In the genomic region with DNA sequence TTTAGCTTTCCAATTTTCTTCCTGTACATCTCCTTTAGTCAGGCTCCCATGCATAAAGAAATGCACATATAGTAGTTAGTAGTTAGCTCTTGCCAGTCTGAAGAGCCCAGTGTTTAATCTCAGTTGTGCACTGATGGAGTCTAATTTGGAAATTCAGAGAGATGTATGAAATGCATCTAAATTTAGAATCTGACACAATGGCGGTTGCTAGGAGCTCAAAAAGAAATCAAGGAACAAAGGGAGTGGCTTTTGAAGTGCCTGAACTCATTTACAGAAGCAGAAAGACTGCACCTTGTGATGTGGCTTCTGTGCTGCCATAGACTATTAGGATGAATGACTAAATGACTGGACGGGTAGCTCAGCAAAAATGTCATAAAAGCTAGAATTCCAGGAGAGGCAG, we compare ENCODE assay signal across 12 mouse cellular contexts.
DNase-seq lines count a peak whose midpoint lies in the region; ATAC-seq and TF ChIP-seq lines count a peak whose summit lies in the region.
"Had no signal": no experiment of that assay in that cellular context is flagged by ENCODE, and none has a peak within 500 bp of the region (broad histone marks: within the 10 kb centered on the region; RNA-seq: fewer than 3 reads in every experiment).

No protein-coding gene starts in this region.

- no peak for TF ChIP-seq CTCF in gastrocnemius, adult 2 months (IDR thresholded peaks at IDR 0.05)

- H3K9ac ChIP-seq in heart, embryonic 11.5 days (ENCODE audit: low read depth, low read length) = no peak overlapping the region
- H3K9ac ChIP-seq in forebrain, embryonic 13.5 days = no peak overlapping the region
- H3K9ac ChIP-seq in midbrain, embryonic 15.5 days = no peak overlapping the region
- H3K9ac ChIP-seq: liver, postnatal 0 days had no signal

- no peak for ATAC-seq in heart, embryonic 11.5 days (replicated peaks; ENCODE audit: insufficient number of reproducible peaks, low FRiP score, low TSS enrichment)
- peak; percentile 57 for ATAC-seq in forebrain, embryonic 13.5 days
- peak; percentile 78 for ATAC-seq in midbrain, embryonic 15.5 days (replicated peaks)
- ATAC-seq: inflammation-experienced regulatory T-cells, adult 6 months; liver, postnatal 0 days had no signal

- no peak overlapping the region for H3K27ac ChIP-seq in heart, embryonic 11.5 days (ENCODE audit: low read depth, low read length)
- no peak overlapping the region for H3K27ac ChIP-seq in forebrain, embryonic 13.5 days
- no peak overlapping the region for H3K27ac ChIP-seq in midbrain, embryonic 15.5 days
- H3K27ac ChIP-seq in gastrocnemius, adult 2 months = no peak overlapping the region
- H3K27ac ChIP-seq: macrophage had no signal

- DNase-seq in heart, adult 18-20 months = peak; percentile 12 to 14
- DNase-seq in left cerebral cortex, adult 11 months (ENCODE audit: low spot score) = peak; percentile 4
- no peak for DNase-seq in left cerebral cortex, adult 18-20 months (ENCODE audit: low spot score in 2 of 2)
- DNase-seq in B cell, adult 2 months = no peak
- DNase-seq in gastrocnemius, adult 2 months = no peak
- DNase-seq: cerebellum, adult 9-11 months; liver, postnatal 0 days had no signal

- no peak overlapping the region for H3K4me3 ChIP-seq in heart, embryonic 11.5 days (ENCODE audit: low read depth, low read length)
- H3K4me3 ChIP-seq in forebrain, embryonic 13.5 days = no peak overlapping the region
- no peak overlapping the region for H3K4me3 ChIP-seq in midbrain, embryonic 15.5 days
- H3K4me3 ChIP-seq in gastrocnemius, adult 2 months = no peak overlapping the region

- H3K4me2 ChIP-seq in heart, embryonic 11.5 days = no peak overlapping the region
- no peak overlapping the region for H3K4me2 ChIP-seq in forebrain, embryonic 13.5 days
- no peak overlapping the region for H3K4me2 ChIP-seq in midbrain, embryonic 15.5 days

- no peaks in the 10 kb centered on the region for H3K9me3 ChIP-seq in heart, embryonic 11.5 days (replicated peaks; ENCODE audit: control insufficient read depth, low read length)
- no peaks in the 10 kb centered on the region for H3K9me3 ChIP-seq in forebrain, embryonic 13.5 days (replicated peaks)
- no peaks in the 10 kb centered on the region for H3K9me3 ChIP-seq in midbrain, embryonic 15.5 days

- H3K36me3 ChIP-seq in heart, embryonic 11.5 days (ENCODE audit: control insufficient read depth, insufficient read depth, low read length) = no peaks in the 10 kb centered on the region
- H3K36me3 ChIP-seq in forebrain, embryonic 13.5 days (ENCODE audit: poor library complexity, severe bottlenecking) = no peaks in the 10 kb centered on the region
- no peaks in the 10 kb centered on the region for H3K36me3 ChIP-seq in midbrain, embryonic 15.5 days (replicated peaks)

- no peaks in the 10 kb centered on the region for H3K27me3 ChIP-seq in heart, embryonic 11.5 days (ENCODE audit: control insufficient read depth, insufficient read depth, low read length)
- no peaks in the 10 kb centered on the region for H3K27me3 ChIP-seq in forebrain, embryonic 13.5 days
- H3K27me3 ChIP-seq in midbrain, embryonic 15.5 days (replicated peaks) = no peaks in the 10 kb centered on the region

- intact Hi-C loops in gastrocnemius, adult 2 months (cut with DNase I) = no loop called here

- H3K4me1 ChIP-seq in heart, embryonic 11.5 days (ENCODE audit: control insufficient read depth, insufficient read depth, low read length) = 0 out of 2 replicates have a peak, but pooled peaks cover 2% of the 10 kb centered on the region
- peaks cover 11% of the 10 kb centered on the region for H3K4me1 ChIP-seq in forebrain, embryonic 13.5 days
- peaks cover 8% of the 10 kb centered on the region; the same call in 1 of the 2 replicates for H3K4me1 ChIP-seq in midbrain, embryonic 15.5 days

- WGBS in heart, embryonic 11.5 days (ENCODE audit: insufficient replicate concordance) = 63% methylated on average over 2 of the region's 2 CpGs
- WGBS in forebrain, embryonic 13.5 days = 16% methylated on average over 2 of the region's 2 CpGs
- WGBS in midbrain, embryonic 15.5 days = 11% methylated on average over 2 of the region's 2 CpGs

Comparison
In these comparisons a context has a peak if more than half of its experiments do, and no peak if none do; other contexts are left out.
1. DNase-seq: peak in heart, adult 18-20 months (2 of 2) and left cerebral cortex, adult 11 months (single experiment); none in left cerebral cortex, adult 18-20 months (0 of 2), B cell, adult 2 months (0 of 2) and gastrocnemius, adult 2 months (single experiment).